Comparison of ENCODE assay signal across 8 mouse cellular contexts in the genomic region with DNA sequence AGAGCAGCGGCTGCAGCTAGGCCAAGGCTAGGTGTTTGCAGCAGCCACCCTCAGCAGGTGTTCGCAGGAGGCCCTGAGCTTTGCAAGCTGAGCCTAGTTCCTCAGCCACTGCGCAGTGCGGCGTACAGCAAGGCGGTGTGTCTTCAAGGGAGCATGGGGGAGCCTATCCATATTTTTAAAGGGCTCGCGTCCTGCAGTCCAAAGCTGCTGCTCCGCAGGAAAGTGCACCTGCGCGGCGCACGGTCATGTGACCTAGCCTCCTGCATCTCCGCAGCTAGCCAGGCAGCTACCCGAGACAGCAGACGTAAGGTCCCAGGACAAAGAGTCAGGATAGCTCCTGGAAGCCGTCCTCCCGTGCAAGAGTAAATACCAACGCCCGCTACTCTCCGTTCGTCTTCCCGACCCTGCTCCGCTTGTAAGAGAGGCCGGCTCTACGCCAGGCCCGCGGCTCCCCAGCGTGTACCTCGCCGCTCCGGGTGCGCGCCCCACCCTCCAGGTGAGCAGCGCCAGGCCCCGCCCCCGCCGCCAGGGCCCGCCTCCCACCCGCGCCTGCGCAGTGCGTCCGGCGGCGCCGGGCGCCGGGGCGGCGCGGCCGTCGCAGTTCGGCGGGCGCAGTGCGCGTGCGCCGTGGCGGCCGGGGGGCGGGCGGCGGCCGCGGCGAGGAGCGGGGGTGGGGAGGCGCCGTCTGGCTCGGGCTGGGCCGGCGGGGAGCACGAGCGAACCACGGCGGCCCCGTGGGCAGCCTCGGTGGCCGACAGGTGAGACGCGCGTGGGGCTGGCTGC. TPM values are rescaled to one million over a fixed set of nuclear protein-coding genes. Genes with fewer than 3 reads are reported as not detected.
DNase-seq lines count a peak whose midpoint lies in the region; ATAC-seq lines count a peak whose summit lies in the region.

Gene Spin1, plus strand, starts transcription at position 648 of the 783 bp plus-strand sequence.

- WGBS in midbrain, embryonic 11.5 days = under 1% methylated on average over 80 of the region's 85 CpGs

- peaks cover 11% of the 10 kb centered on the region; the same call in 1 of the 2 replicates for H3K9me3 ChIP-seq in midbrain, embryonic 11.5 days (ENCODE audit: control insufficient read depth, low read length)

- intact Hi-C loops in left cerebral cortex, postnatal 4 days (cut with DNase I) = loop anchor here (5.0 to 10.0 kb wide), 3 partner anchors 47 to 317 kb away; no protein-coding TSS in a partner anchor

- peaks cover 5% of the 10 kb centered on the region for H3K36me3 ChIP-seq in midbrain, embryonic 11.5 days (ENCODE audit: control insufficient read depth, insufficient read depth, low read length)

- peak within 1 kb of the TSS; percentile 96 for H3K4me2 ChIP-seq in midbrain, embryonic 11.5 days

- H3K9ac ChIP-seq in midbrain, embryonic 11.5 days (ENCODE audit: low read length) = peak within 1 kb of the TSS; percentile 96

- peak within 1 kb of the TSS; percentile 82 for H3K27ac ChIP-seq in midbrain, embryonic 11.5 days (ENCODE audit: low read depth, low read length)

- H3K4me1 ChIP-seq in midbrain, embryonic 11.5 days (ENCODE audit: control insufficient read depth, insufficient read depth, low read length) = peaks cover 5% of the 10 kb centered on the region; the same call in 1 of the 2 replicates

- peak within 1 kb of the TSS; percentile 87 for H3K4me3 ChIP-seq in midbrain, embryonic 11.5 days (ENCODE audit: low read depth, low read length)

- peak; percentile 32 for ATAC-seq in granulocyte monocyte progenitor cell, adult 5-6 weeks (replicated peaks; ENCODE audit: poor library complexity, severe bottlenecking)
- ATAC-seq in midbrain, embryonic 11.5 days (ENCODE audit: low FRiP score) = peak; percentile 86

- H3K27me3 ChIP-seq in midbrain, embryonic 11.5 days (ENCODE audit: control insufficient read depth, insufficient read depth, low read length) = no peaks in the 10 kb centered on the region

- peak; percentile 59 for DNase-seq in adrenal gland, adult 8-10 months
- DNase-seq in embryo, embryonic 9.5 days (ENCODE audit: extremely low spot score) = peak; percentile 83
- DNase-seq in kidney, adult 11 months = peak; percentile 90
- peak; percentile 82 for DNase-seq in left cerebral cortex, postnatal 4 days
- DNase-seq in midbrain, embryonic 11.5 days (ENCODE audit: low spot score, missing footprints) = peak; percentile 98
- peak; percentile 86 for DNase-seq in right cerebral cortex, postnatal 4 days
- DNase-seq in yolk sac, embryonic 10.5 days (ENCODE audit: low spot score) = peak; percentile 88

RNA-seq across cellular contexts. Expression of gene Spin1, which starts in this region (rescaled TPM):
- 10 to 100 TPM; 61.3 to 93.0 (median 83.8) TPM for total RNA-seq in adrenal gland, adult 8-10 months (2022)
- total RNA-seq in granulocyte monocyte progenitor cell, adult 5-6 weeks (2014; fragmentation: Nextera tagmentation) = 47.2 and 47.7 TPM in 2 replicates
- total RNA-seq in granulocyte monocyte progenitor cell, adult 5-6 weeks (2017) = 38.5 and 39.7 TPM in 2 replicates
- total RNA-seq in left cerebral cortex, postnatal 4 days (2021) = 100 to 1,000 TPM; 227 to 232 TPM
- polyA plus RNA-seq in midbrain, embryonic 11.5 days (2014; fragmentation: Nextera tagmentation; extraction: Ambion mirVana) = 102 and 103 TPM in 2 replicates

Comparison
In these comparisons a context has a peak if more than half of its experiments do, and no peak if none do; other contexts are left out.
1. Peak in every context shown above with its lines: DNase-seq, ATAC-seq, H3K4me3 ChIP-seq and H3K27ac ChIP-seq.